ENCODE assay signal across 9 mouse cellular contexts in the genomic region with DNA sequence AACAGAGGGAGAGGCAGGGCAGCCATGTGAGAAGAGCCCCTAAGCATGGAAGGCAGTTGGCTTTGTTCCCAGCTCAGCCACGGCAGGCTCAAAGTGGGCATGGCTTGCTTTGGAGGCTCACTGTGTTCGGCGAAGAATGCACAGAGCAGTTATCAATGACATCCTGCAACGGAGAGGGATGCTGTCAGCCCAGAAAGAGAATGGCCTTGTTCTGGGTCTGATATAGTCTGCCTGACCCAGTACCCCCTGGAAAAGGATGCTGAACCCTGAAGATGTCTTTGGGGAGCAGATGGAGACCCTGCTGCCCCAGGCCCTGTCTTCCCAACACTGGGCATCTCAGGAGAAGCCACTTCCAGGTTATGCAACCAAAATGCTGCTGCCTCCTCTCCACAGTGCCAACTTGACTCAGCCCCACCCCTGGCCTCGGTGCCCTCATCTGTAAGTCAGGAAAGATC.
DNase-seq lines count a peak whose midpoint lies in the region; ATAC-seq and TF ChIP-seq lines count a peak whose summit lies in the region.
"Had no signal": no experiment of that assay in that cellular context is flagged by ENCODE, and none has a peak within 500 bp of the region (broad histone marks: within the 10 kb centered on the region; RNA-seq: fewer than 3 reads in every experiment).

No protein-coding gene starts in this region.

- no peaks in the 10 kb centered on the region for H3K9me3 ChIP-seq in liver, embryonic 12.5 days (replicated peaks)
- no peaks in the 10 kb centered on the region for H3K9me3 ChIP-seq in liver, embryonic 11.5 days (ENCODE audit: control insufficient read depth, low read length)
- H3K9me3 ChIP-seq in forebrain, postnatal 0 days (ENCODE audit: low read length): no peaks in the 10 kb centered on the region
- no peaks in the 10 kb centered on the region for H3K9me3 ChIP-seq in midbrain, postnatal 0 days (ENCODE audit: low read length)

- TF ChIP-seq CTCF in forebrain, postnatal 0 days (IDR thresholded peaks at IDR 0.05; ENCODE audit: low read depth): no peak
- TF ChIP-seq CTCF in midbrain, postnatal 0 days (IDR thresholded peaks at IDR 0.05): no peak

- 0 out of 2 replicates have a peak overlapping the region, but pooled peaks have one; percentile 48 for H3K27ac ChIP-seq in liver, embryonic 12.5 days
- no peak overlapping the region for H3K27ac ChIP-seq in liver, embryonic 11.5 days (ENCODE audit: low read depth, low read length)
- peak overlapping the region; percentile 47 for H3K27ac ChIP-seq in forebrain, postnatal 0 days (ENCODE audit: low read depth, low read length)
- peak overlapping the region; percentile 33; the same call in 1 of the 2 replicates for H3K27ac ChIP-seq in midbrain, postnatal 0 days (ENCODE audit: low read depth, low read length)

- H3K9ac ChIP-seq in liver, embryonic 12.5 days: no peak overlapping the region
- no peak overlapping the region for H3K9ac ChIP-seq in liver, embryonic 11.5 days (ENCODE audit: low read depth, low read length)
- 0 out of 2 replicates have a peak overlapping the region, but pooled peaks have one; percentile 2 for H3K9ac ChIP-seq in forebrain, postnatal 0 days
- no peak overlapping the region for H3K9ac ChIP-seq in midbrain, postnatal 0 days (replicated peaks; ENCODE audit: low read length, poor library complexity, severe bottlenecking)

- no peaks in the 10 kb centered on the region for H3K36me3 ChIP-seq in liver, embryonic 12.5 days
- H3K36me3 ChIP-seq in liver, embryonic 11.5 days (ENCODE audit: control insufficient read depth, insufficient read depth, low read length): no peaks in the 10 kb centered on the region
- peaks cover 10% of the 10 kb centered on the region for H3K36me3 ChIP-seq in forebrain, postnatal 0 days (ENCODE audit: insufficient read depth)
- H3K36me3 ChIP-seq in midbrain, postnatal 0 days (ENCODE audit: insufficient read depth, low read length): no peaks in the 10 kb centered on the region

- H3K4me1 ChIP-seq in liver, embryonic 12.5 days: peaks cover 39% of the 10 kb centered on the region
- peaks cover 24% of the 10 kb centered on the region for H3K4me1 ChIP-seq in liver, embryonic 11.5 days (replicated peaks; ENCODE audit: control insufficient read depth, insufficient read depth, low read length)
- peaks cover 13% of the 10 kb centered on the region for H3K4me1 ChIP-seq in forebrain, postnatal 0 days (ENCODE audit: insufficient read depth)
- H3K4me1 ChIP-seq in midbrain, postnatal 0 days (ENCODE audit: insufficient read depth, low read length): peaks cover 13% of the 10 kb centered on the region

- H3K4me2 ChIP-seq in liver, embryonic 12.5 days: no peak overlapping the region
- no peak overlapping the region for H3K4me2 ChIP-seq in liver, embryonic 11.5 days
- no peak overlapping the region for H3K4me2 ChIP-seq in forebrain, postnatal 0 days (ENCODE audit: low read depth)
- H3K4me2 ChIP-seq in midbrain, postnatal 0 days (ENCODE audit: low read depth, low read length, poor library complexity, severe bottlenecking): no peak overlapping the region

- 50% methylated on average over 5 of the region's 5 CpGs for WGBS in liver, embryonic 12.5 days (ENCODE audit: insufficient replicate concordance)
- WGBS in liver, embryonic 11.5 days: 48% methylated on average over 5 of the region's 5 CpGs
- 18% methylated on average over 5 of the region's 5 CpGs for WGBS in forebrain, postnatal 0 days
- WGBS in midbrain, postnatal 0 days: 16% methylated on average over 5 of the region's 5 CpGs

- H3K4me3 ChIP-seq in liver, embryonic 12.5 days: no peak overlapping the region
- no peak overlapping the region for H3K4me3 ChIP-seq in liver, embryonic 11.5 days (ENCODE audit: low read depth, low read length)
- no peak overlapping the region for H3K4me3 ChIP-seq in forebrain, postnatal 0 days (ENCODE audit: low read depth, low read length)
- H3K4me3 ChIP-seq in midbrain, postnatal 0 days (ENCODE audit: low read depth, low read length): no peak overlapping the region
- H3K4me3 ChIP-seq: erythroblast, embryonic 14.5 days had no signal

- no peak for ATAC-seq in liver, embryonic 12.5 days
- no peak for ATAC-seq in liver, embryonic 11.5 days (replicated peaks; ENCODE audit: low FRiP score)
- ATAC-seq in forebrain, postnatal 0 days: peak; percentile 49
- ATAC-seq in midbrain, postnatal 0 days (ENCODE audit: low FRiP score): no peak

- DNase-seq in cerebellum, adult 11-12 months: peak; percentile 64
- DNase-seq in cerebellum, adult 11 months: no peak
- DNase-seq in liver, embryonic 11.5 days (ENCODE audit: low spot score): no peak
- DNase-seq in forebrain, postnatal 0 days: peak; percentile 64
- peak; percentile 79 for DNase-seq in midbrain, postnatal 0 days (ENCODE audit: low spot score)
- no peak for DNase-seq in B cell, adult 2 months
- DNase-seq in thymus, adult 18-20 months: no peak

- H3K27me3 ChIP-seq in liver, embryonic 12.5 days (replicated peaks): no peaks in the 10 kb centered on the region
- no peaks in the 10 kb centered on the region for H3K27me3 ChIP-seq in liver, embryonic 11.5 days (replicated peaks; ENCODE audit: control insufficient read depth, insufficient read depth, low read length)
- H3K27me3 ChIP-seq in forebrain, postnatal 0 days (ENCODE audit: insufficient read depth, low read length): no peaks in the 10 kb centered on the region
- no peaks in the 10 kb centered on the region for H3K27me3 ChIP-seq in midbrain, postnatal 0 days (ENCODE audit: insufficient read depth, low read length)

Comparison
In these comparisons a context has a peak if more than half of its experiments do, and no peak if none do; other contexts are left out.
1. DNase-seq: peak in cerebellum, adult 11-12 months (single experiment), forebrain, postnatal 0 days (single experiment) and midbrain, postnatal 0 days (single experiment); none in cerebellum, adult 11 months (single experiment), liver, embryonic 11.5 days (single experiment), B cell, adult 2 months (0 of 2) and thymus, adult 18-20 months (0 of 2).